Mouse (Mus musculus): ENCODE results near the gene 1700001P01Rik.
"Not testable (repeated sequence)": the region's sequence is repeated elsewhere in the genome, so short reads cannot be mapped to it uniquely, and the experiment has no call there.

1700001P01Rik gene

GRCm38 (mm10) chr11:97744718-97745330 is 30.9 kb downstream of the 1700001P01Rik start:
- DNase-seq = peak; percentile 99

- peak in 1 of 2 experiments; percentile 76 for DNase-seq
Observed at GRCm38 (mm10) chr11:97744063-97744717, 31.5 kb downstream of the 1700001P01Rik start, which contains the start of gene Pip4k2b. Gene Pip4k2b, minus strand, starts transcription at chr11:97744704.

DNA sequence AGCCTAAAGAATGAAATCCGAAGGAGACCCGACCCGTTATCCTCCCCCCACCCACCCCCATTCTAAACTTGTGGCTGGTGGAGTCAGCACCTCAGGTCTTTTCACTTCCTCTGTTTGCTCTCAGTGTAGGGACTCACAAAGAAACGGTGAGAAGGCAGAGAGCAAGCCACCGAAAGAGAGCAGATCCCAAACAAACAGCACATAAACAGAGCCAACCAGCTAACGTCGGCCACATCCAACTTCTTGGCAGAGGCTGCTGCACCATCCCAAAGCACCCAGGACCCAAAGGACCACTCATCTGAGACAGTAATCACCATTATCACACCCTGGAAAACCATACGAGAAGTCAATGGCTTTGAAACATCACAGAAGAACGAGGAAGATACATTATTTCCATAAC is 32.3 kb downstream of the 1700001P01Rik start:
- no peak for DNase-seq

GRCm38 (mm10) chr11:97742591-97742990 is 33.1 kb downstream of the 1700001P01Rik start:
- DNase-seq = no peak

DNA sequence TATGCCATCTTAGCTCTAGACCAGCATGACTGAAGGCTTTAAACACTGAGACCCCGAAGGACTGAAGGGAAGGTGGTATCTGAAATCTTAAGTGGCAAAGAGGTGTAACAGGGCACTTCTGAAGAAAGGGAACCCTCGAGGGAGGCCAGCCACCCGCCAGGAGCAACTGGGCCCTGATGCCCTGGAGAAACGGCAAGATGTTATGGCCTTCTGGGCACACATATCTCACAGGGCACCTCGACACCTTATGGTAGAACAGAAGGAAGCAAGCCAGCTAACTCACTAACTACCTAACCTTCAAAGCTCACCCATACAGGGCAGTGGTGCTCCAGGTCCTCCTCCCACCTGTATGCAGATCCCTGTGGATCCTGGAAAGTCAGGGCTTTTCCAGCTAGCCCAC is 33.6 kb downstream of the 1700001P01Rik start:
- no peak for DNase-seq

- DNase-seq = no peak
Observed at GRCm38 (mm10) chr11:97740190-97740589, 35.5 kb downstream of the 1700001P01Rik start.

DNA sequence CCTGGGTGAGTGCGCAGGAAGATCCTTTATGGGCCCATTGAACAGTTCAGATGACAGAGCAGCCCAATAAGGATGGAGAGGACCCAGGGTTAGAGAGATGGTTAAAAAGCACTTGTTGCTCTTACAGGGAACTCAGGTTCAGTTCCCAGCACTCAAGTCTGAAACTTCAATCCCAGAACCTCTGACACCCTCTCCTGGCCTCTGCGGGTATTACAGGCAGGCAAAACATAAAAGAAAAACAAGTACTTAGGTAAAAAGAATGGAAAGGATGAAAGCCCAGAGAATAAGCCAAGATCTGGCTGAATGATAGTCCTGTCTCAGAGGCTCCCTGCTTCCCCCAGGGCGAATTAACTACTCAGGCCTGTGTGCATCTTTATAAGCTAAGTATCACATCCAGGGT is 36.6 kb downstream of the 1700001P01Rik start:
- DNase-seq = no peak

GRCm38 (mm10) chr11:97738703-97739102 is 37.0 kb downstream of the 1700001P01Rik start:
- no peak for DNase-seq

GRCm38 (mm10) chr11:97737600-97737999 is 38.1 kb downstream of the 1700001P01Rik start:
- DNase-seq = no peak

DNA sequence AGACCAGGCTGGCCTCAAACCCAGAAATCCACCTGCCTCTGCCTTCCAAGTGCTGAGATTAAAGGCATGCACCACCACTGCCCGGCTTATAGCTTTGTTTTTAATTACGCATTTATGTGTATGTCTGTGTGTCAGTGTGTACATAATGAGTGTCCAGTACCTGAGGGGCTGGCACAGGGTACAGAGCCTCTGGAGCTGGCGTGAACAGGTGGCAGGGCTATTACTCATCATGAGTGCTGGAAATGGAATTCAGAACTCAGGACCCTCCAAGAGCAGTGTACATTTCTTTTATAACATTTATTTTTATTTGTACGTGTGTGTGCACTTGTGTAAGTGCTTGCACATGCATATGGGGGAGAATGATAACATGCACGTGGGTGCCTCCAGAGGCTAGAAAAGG is 39.1 kb downstream of the 1700001P01Rik start:
- DNase-seq = no peak

- DNase-seq = not testable (repeated sequence)
Observed at GRCm38 (mm10) chr11:97734810-97735209, 40.9 kb downstream of the 1700001P01Rik start.

GRCm38 (mm10) chr11:97733689-97734088 is 42.0 kb downstream of the 1700001P01Rik start:
- DNase-seq = no peak

- DNase-seq = no peak
Observed at GRCm38 (mm10) chr11:97728730-97729129, 47.0 kb downstream of the 1700001P01Rik start.

- no peak for DNase-seq
Observed at GRCm38 (mm10) chr11:97728311-97728710, 47.4 kb downstream of the 1700001P01Rik start.

- DNase-seq = no peak
Observed at GRCm38 (mm10) chr11:97723709-97724108, 52.0 kb downstream of the 1700001P01Rik start.

Measured in cerebellum, postnatal 14 days (tissue).